Mouse (Mus musculus) stomach, postnatal 0 days (tissue): ENCODE measurements around the gene Col4a4.

Experiments
- CTCF ChIP-seq: IDR thresholded peaks from 2 replicates; pipeline ENCODE4 v1.5.1; 2016; ENCODE audit warnings: antibody characterized with exemption, low read depth, mild to moderate bottlenecking, moderate library complexity
- EP300 ChIP-seq: optimal IDR thresholded peaks from 2 replicates; pipeline ENCODE3; 2016; ENCODE audit warnings: antibody characterized with exemption

GRCm38 (mm10) chr1:82575681-82576080 is 11.0 kb downstream of the Col4a4 start:
- TF ChIP-seq CTCF = no peak
- TF ChIP-seq EP300 = no peak
